Mouse (Mus musculus) E14TG2a.4 (cell line): ENCODE data around the gene Tmem184b.
A peak's percentile ranks its signal among the peaks of the same experiment; 100 is the strongest.

Experiments
- CTCF ChIP-seq: conservative IDR thresholded peaks from 2 replicates; pipeline ENCODE4 v1.5.1; 2014; ENCODE audit warnings: low read length
- NANOG ChIP-seq: IDR thresholded peaks from 2 replicates; pipeline ENCODE4 v1.6.1; 2014; ENCODE audit warnings: borderline replicate concordance, low read length, mixed read lengths
- POU5F1 ChIP-seq: IDR thresholded peaks from 2 replicates; pipeline ENCODE4 v1.6.1; 2014; ENCODE audit warnings: low read length, borderline replicate concordance

DNA sequence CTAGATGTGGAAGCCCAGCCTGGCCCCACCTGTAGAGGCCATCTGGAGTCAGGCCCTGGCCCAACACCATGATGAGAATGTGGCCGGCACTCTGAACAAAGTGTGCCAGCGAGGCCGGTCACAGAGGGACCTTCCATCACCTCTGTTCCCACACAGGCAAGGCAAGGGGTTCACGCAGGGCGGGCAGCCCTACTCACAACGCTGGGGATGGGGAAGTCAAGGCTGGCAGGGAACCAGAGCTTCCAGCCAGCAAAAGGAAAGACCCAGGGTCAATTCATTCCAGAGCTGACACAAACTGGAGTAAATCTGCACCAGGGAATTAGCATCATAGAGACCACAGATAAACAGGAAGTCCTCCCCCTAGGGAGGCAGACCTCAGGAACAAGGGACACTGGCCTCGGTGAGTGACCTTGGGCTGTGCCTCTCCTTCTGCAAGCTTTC lies 33.1 kb upstream of the Tmem184b start:
- TF ChIP-seq POU5F1: peak; percentile 12; the same call in 1 of the 2 replicates
- TF ChIP-seq CTCF: no peak
- TF ChIP-seq NANOG: no peak
